Mouse (Mus musculus): Measurements from ENCODE around the gene Gmds.

Gene Gmds

DNA sequence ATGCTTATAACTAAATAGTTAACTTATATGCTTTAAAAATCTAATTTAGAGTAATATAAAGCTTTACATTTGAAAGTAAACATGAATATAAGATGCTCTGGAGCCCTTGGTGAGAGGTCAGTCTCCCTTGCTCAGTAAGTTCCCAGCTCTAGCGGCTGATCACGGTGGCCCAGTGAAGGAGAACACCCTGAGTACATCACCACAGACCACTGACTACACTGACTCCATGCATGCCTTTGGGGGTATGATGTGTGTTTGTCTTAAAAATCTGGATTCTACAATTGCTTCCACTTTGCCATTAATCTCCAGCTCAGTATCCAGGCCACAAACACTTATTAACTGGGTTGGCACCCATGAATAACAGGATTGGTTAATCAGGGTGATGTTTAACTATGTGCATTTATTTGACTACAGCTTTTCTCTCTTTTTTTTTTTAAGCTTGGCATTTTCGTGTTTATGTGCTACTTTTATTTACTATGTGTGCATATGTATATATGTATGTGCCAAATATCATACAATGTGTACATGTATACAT lies 393.8 kb downstream of the Gmds start:
- DNase-seq (ENCODE audit: low spot score) = no peak

DNA sequence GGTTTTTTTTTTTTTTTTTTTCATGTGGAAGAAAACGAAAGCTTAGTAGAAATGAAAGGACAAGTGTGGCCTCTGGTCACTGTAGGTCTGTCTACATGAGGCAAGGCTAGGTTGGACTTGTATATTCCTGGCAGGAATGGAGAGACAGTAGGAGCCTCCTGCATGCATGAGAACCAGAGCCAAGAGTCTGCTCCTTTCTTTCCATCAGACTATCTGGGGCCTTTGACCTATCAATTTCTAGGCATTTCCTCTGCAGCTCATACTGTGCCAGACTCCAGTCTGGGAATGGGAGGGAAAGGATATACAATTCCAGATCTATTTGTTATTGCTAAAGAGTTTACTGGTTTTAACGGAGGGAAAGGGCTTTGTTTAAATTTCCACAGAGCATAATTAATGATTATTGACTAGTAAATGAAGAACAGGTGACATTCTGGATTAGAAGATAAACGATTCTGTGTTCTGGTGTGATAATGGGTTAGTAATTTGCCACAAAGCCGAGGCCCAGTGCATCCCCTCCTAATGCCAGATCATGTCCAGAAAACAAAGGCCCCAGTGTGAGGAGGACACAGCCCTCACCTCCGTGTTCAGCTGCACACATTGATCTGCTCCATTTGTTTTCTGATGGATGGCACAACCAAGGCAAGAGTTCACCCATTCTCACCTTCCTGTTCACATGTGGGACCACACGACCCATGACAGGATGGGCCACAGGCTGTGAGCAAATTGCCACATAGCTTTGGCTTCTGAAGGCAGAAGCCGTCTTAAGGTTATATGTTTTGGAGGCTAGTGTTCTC lies 394.9 kb downstream of the Gmds start:
- peak; percentile 22 for DNase-seq (ENCODE audit: low spot score)

DNA sequence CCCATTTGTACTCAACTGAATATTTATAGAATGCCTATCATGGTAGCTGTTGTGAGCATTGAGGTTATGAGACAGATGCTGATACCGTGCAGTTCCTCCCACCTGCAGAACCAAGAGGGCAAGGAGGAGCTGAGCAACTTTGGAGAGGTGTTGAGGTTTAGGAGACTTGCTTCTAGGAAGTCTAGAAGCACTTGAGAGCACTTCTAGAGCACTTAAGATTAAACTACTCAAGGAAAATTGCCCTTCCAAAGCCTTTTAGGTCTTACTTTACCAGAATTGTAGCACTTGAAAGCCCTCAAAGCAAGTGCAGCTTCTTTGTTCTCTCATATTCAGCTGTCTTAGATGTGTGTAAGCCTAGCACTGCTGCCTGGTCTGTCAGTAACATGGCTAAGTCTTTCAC lies 409.2 kb downstream of the Gmds start:
- DNase-seq (ENCODE audit: low spot score) = no peak

DNA sequence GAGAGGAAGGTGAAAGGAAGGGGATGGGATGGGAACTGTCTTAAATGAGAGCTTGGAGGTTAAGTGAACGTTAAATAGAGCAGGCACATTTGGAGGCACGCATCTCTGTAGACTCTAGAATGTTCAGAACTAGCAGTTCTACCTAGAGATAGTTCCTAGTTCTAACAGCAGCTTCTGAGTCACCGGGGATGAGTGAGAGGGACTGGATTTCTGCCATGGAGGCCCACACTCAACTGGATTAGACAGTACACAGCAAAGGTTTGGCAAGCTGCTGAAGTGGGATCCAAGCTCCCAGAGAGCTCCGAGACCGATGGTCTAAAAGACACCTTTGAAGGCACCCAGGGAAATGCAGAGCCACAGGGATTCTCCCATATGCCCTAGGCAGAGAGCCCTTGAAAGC lies 411.9 kb downstream of the Gmds start:
- DNase-seq (ENCODE audit: low spot score) = no peak

DNA sequence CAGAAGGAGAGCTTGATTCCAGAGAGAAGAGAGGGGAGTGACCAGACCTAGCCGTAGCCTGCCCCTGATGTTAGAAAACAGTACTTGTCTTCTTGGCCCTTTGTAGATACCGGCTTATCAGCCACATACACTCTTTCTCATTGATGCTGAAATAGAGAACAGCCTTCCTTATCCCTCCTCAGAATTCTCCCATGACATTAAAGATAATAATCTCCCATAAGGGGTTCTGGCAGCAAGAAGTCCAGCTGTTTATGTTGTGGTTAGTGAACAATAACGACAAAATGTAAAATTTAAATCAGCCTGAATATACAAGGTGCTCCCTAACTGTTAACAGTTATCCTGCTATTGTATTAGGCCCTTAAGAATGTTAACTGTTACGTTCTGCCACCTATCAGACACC lies 414.0 kb downstream of the Gmds start:
- no peak for DNase-seq (ENCODE audit: low spot score)

DNA sequence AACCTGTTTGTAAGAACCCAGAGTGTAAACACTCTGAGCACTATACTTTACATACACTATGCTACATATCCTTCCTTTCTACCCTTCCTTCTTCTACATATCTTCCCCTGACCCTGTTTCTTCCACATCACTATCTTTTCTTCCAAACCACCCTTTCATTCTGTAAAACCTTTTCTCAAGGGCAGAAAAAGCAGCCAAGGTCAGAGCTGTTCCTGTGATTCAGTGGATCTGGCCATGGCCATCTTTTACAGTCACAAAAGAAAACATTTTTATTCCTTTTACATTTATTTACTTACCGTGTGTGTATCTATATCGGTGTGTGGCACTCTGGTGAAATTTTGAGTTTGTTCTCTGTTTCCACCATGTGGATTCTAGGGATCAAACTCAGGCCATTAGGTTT lies 418.8 kb downstream of the Gmds start:
- no peak for DNase-seq (ENCODE audit: low spot score)

DNA sequence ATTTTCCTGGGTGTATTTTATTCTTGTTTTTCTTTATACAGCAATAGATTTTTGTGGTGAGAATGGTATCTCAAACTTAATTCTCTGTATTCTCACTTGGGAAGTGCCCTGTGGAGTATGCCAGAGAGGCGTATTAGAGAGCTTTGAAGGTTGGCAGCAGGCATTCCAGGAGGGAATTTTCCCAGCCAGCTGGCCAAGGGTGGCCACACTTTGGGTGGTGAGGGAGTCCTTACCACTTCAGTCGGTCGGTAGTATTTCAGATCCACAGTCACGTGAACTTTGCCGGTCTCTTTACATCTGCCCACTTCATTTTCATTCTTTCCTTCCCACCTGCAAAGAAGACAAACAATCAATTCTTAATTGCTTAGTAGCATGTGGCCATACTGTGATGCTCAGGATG lies 421.2 kb downstream of the Gmds start:
- DNase-seq (ENCODE audit: low spot score) = no peak

DNA sequence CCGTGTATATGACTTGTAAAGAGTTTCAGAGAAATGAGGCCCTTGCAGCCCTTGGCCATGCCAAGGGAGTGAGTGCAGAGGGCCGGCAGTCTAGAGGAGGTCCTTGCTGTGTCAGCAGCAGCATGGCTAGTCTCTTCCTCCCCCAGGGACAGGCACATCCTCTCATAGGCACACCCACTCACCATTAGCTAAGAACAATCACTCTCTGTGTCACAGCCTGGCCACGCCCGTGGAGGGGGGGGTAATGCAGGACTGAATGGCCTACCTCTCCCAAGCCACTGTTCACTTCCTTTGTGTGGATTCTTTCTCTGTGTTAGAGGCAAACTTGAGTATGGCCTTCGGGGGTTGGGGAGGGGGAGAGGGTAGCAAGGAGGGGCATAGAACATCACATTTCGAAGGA lies 422.8 kb downstream of the Gmds start:
- peak; percentile 30 for DNase-seq (ENCODE audit: low spot score)

DNA sequence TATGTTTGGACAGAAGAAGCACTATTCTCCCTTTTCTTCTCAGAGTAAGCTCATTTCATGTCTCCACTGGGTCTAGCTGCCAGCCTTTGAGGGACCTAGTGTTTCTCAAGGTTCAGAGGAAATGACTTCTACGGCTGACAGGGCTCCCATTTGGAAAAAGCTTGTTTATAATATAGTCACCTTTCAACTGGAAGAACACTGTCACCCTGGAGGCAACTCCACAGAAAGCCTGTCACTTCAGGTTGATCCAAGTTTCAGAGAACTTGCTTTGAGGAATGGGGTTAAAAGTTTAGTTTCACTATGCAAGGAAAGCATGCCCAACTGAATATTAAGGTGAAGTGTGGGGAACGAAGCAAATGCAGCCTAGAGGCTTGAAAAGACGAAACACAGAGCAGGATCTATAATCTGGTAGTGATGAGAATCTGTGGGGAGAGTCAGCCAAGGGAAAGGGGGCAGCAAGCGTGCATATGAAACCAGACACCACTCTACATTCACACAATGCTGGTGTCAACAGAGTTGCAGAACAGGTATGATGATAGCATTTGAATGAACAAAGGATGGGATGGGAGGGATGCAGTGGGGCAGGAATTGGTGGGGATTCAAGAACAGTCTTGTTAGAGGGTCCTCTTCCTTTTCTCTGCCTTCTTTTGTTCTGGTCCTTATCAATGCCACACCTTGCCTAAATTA lies 423.5 kb downstream of the Gmds start:
- DNase-seq (ENCODE audit: low spot score) = no peak

DNA sequence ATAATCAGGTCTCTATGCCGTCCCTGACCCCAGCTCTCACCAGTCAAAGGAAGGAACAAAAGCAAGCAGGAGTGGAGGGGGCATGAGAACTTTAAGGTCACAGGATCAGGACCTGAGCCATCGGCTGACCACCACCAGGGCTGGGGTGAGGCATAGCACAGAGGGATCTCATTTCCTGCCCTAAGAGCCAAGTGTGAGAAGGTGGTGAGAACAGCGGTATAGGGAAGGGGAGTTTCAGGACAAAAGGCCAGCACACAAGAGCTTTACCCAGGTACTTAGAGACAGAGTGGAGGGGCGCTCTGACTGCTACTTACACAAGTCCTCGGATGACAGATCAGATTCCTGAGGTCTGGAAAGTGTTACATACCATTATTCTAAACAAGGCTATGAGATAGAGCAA lies 426.6 kb downstream of the Gmds start:
- no peak for DNase-seq (ENCODE audit: low spot score)

DNA sequence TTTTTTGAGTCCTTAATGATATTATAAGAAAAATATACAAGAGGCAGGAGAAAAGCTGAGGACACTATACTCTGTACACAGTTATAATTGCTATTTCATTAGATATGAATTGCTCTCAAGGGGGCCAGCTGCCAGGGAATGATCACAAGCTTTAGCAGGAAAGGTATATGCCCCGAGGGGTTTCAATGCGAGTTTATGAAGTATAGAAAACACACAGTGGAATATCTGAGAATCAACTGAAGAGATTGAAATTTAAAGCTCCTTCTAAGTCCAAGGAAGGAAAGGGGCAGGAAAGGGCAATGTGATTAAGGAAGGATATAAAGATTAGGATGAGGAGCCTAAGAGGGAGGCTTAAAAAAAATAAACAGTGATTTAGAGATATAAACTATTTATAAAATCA lies 427.2 kb downstream of the Gmds start:
- DNase-seq (ENCODE audit: low spot score) = no peak

DNA sequence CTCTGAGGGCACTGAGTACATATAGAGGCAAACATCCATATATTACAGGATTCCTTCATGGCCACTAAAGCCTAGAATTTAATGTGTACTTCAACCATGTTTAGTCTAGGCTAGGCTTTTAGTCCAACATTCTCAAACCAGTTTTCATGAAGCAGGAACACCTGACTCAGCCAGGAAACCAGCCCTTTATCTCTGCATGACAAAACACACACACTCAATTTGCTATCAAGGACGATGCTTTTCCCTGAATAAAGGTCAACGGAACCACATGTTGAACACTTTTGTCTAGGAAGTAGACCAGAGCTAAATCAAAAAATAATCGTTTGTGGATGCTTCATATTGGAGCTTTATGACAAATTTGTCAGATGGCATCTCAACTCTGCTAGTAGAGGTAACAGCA lies 429.5 kb downstream of the Gmds start:
- DNase-seq (ENCODE audit: low spot score) = no peak

DNA sequence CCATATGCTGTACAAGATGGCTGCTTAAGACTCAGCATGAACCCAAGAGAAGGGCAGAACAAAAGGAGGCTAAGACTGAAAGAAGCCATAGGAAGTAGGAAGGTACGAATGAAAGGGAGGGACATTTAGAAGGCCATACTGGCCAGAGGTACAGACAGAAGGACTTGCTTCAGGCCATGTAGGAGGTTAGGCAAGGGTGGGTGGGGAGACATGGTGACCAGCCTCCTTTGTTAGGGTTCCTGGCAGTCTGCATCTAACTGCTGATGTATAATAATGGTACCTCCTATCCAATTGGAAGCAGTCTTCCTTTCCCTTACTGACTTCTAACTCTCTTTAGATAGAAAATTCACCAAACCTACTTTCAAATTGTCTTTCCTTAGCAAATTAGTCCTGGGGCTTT lies 432.0 kb downstream of the Gmds start:
- no peak for DNase-seq (ENCODE audit: low spot score)

DNA sequence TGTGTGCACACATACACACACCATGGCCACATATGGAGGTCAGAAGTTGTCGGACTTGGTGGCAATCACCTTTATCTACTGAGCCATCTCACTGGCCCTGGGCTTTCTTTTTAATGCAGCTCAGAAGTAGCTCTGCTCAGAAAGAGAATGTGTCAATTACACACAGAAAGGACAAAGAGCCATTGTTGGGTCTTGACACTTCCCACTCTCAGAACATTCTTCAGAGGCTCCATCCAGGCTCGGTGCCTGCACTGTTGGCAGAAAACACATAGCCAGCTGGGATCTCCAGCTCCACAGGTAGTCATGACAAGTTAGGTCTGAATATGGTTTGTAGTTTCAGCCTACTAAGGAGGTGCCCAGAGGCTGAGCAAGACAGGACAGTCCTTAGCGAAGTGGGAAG lies 438.3 kb downstream of the Gmds start:
- DNase-seq (ENCODE audit: low spot score) = no peak

DNA sequence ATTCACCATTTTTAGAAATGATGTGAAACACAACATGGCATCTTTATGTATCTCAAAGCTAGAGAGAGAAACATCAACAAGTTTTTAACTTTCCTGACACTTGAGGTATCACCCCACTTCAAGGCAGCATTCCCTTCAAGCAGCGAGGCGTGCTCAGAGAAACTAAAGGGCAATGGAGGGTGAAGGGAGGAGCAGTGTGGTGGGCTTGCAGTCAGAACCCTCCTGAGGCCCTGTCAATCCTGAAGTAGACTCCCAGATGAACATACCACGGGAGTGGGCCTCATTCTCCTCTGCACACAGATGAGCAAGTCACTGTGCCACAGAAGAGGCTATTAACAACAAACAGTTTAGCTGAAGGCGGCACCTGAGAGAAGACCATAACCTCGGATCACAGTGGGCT lies 439.1 kb downstream of the Gmds start:
- DNase-seq (ENCODE audit: low spot score) = no peak

DNA sequence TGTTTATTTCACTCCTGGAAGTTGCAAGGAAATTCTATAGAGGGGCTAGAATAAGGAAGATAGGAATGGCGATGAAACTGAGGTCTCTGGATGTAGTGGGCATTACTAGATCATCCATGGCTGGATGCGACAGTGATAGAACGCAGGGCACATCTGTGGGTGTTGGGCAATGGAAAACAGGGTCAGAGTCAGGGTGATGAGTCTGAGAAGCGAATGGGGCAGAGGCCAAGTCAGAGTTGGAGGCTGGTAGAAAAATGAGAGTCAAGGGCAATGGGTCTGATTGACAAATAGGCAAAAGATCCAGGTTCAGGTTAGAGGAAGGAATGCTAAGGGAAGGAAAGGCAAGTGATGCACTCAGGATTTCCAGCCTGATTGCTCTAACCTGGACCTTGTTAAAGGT lies 441.0 kb downstream of the Gmds start:
- DNase-seq (ENCODE audit: low spot score) = no peak

DNA sequence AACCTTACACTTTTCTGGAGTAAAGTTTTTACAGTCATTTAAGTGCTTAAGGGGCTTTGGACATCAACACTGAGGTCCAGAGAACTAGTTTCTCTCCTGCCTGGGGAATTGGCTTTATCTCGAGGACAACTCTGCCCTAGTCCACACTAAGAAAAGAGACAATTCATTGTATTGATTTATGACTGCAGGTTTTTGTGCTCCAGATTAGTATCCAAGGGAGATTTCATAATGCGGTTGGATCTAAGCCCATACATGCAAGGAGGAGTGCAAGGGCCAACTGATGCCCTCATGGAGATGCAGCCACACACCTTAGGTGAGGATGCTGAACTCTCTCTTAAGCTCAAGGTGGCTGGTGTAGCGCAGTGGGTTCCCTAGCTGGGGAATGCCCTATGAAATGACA lies 444.0 kb downstream of the Gmds start:
- DNase-seq (ENCODE audit: low spot score) = no peak

DNA sequence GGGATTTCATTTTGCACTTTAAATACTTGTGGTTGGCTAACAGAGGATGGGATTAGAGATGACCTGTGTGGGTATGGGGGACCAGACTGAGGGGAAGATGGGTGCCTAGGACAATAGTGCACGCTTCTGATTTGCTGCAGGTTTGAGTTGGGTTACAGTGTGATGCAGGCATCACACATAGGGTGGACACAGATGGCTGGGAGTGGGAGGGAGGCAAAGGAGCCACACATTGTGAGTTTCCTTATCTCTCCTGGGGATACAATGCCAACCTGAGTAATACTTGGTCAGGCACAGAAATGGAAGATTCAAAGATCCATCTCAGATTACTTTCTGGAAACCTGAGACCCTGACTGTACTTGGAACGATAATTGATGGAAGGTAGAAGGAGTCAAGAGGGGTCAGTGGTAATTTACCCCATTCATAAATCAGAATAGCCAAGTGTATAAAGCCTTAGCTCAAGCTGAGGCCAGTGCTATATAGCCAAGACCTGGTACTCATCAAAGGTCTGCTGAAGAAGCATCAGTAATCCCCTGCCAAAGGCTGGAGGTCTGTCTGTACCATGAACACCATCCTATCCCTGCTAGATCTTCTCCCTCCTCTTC lies 445.5 kb downstream of the Gmds start:
- no peak for DNase-seq (ENCODE audit: low spot score)

DNA sequence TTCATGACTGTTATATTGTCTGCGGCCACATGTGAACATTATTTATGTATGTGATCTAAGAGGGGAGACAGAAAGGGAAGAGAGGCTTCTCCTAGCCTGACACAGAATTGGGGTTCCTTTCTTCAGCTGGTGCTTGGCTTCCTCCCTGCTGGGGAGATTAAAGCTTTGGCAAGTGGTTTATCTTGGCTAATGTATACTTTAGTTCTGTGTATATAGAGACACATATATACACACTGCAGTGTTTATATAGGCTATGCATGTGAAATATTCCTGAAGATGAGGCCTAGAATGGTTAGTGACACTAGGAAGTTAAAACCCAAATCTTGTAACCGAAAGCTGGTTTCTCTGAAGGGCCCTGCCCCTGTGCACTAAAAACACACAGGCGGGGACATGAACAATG lies 450.0 kb downstream of the Gmds start:
- DNase-seq (ENCODE audit: low spot score) = no peak

DNA sequence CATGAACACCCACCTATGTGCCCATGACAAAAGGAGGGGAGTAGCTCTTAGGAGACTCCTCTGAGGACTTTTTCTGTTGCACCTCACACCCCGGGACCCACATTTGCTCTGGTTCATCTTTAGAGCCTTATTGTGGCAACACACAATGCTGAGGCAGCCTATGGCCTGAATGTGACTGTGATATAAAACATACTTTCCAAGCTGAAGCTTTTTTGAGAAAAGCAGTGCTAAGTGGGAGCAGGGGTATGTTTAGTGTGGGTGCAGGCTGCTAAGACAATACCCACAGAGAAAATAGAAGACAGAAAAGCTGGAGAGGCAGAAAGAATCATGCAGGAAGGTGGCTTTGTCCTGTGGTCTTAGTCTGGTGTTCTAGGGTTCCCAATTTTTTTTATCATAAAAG lies 452.8 kb downstream of the Gmds start:
- DNase-seq (ENCODE audit: low spot score) = no peak

DNA sequence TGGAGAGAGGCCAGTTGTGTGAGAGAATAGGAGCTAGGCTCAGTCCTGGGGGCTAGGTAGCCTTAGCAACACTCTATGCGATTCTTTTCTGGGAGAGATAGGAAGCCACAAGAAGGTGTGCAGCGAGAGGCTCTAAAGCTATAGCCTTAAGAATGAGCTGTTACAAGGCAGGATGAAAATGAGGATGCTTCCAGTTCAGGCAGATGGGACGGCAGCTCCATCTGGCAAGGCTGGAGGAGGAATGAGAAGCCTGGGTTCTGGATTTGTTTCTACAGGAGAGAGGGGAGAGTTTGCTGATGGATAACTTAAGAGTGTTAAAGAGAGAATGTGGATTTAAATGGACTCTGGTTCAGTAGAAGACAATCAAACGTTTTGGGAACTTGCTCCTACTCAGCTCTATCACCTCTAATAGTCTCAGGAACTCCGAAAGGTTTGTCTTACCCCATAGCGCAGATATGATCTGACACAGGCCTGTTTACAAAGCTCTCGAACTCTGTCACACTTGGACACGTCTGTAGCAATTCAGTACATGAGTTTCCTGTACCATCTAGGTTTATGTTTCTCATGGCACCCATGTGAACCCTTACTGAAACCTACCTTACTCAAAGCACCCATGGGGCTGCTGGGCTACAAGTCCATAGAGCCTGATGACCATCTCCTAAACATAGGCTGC lies 459.6 kb downstream of the Gmds start:
- no peak for DNase-seq (ENCODE audit: low spot score)

DNA sequence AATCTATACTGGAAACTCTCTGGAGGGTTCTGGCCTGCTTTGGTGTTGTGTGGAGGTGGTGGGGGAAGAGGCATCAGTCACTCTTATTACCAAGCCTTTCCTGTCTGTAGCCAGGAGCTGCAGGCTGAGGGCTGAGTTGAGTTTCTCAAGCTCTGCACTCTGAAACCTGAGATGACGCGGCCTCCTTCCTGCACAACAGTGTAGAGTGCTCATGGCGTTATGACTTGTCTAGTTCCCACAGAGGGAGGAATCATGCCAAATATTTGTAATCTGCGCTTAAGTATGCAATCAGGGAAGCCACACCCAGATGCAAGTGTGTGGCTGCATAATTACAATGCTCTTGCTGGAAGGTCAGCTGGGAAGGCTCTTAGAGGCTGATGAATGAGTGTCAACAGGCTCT lies 461.5 kb downstream of the Gmds start:
- DNase-seq (ENCODE audit: low spot score) = peak; percentile 11

DNA sequence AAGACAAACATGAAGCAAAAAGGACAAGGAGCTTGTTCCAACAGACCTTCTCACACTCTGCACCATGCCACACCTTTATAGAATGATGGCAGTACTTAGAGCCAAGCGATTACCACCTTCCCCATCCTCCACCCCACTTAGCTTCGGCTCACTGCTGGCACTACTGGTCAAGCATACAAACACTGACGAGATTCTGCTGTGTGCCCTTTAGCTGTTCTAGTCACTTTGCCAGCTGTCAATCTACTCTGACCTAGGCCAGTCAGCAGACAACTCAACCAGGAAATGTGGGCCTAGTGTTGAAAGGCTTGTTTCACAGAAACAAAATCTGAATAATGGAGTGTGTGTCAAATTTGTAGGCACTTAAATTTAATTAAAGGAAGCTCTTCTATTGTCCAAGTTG lies 464.1 kb downstream of the Gmds start:
- no peak for DNase-seq (ENCODE audit: low spot score)
